Mouse (Mus musculus): Measurements from ENCODE around the gene Litaf. TPM values are rescaled to one million over a fixed set of nuclear protein-coding genes. Genes with fewer than 3 reads are reported as not detected.

Litaf gene
- polyA plus RNA-seq, 1 experiment: 17.7 TPM

- Histone ChIP-seq H3K27me3 (ENCODE audit: control insufficient read depth, insufficient read depth, low read length) (no peaks in the 10 kb centered on the region), H3K4me3 (ENCODE audit: control insufficient read depth, low read depth, low read length) (no peak overlapping the region), H3K27ac (ENCODE audit: control insufficient read depth, insufficient read depth, low read depth, low read length) (no peak overlapping the region), H3K36me3 (ENCODE audit: control insufficient read depth, insufficient read depth, low read length) (peaks cover 4% of the 10 kb centered on the region), H3K4me1 (ENCODE audit: control insufficient read depth, insufficient read depth, low read length) (no peaks in the 10 kb centered on the region)
- no peak for TF ChIP-seq POLR2A (IDR thresholded peaks at IDR 0.05; ENCODE audit: control insufficient read depth, low read depth, low read length)
- no peak for TF ChIP-seq CTCF (IDR thresholded peaks at IDR 0.05; ENCODE audit: control insufficient read depth, insufficient read depth, insufficient replicate concordance, low read depth, low read length)
These were observed 25.0 kb upstream of the Litaf start for GRCm38 (mm10) chr16:11090836-11091570.

GRCm38 (mm10) chr16:11086856-11087588 is 21.1 kb upstream of the Litaf start:
- TF ChIP-seq CTCF (IDR thresholded peaks at IDR 0.05; ENCODE audit: control insufficient read depth, insufficient read depth, insufficient replicate concordance, low read depth, low read length): no peak
- TF ChIP-seq POLR2A (IDR thresholded peaks at IDR 0.05; ENCODE audit: control insufficient read depth, low read depth, low read length): no peak
- Histone ChIP-seq H3K36me3 (ENCODE audit: control insufficient read depth, insufficient read depth, low read length) (peaks cover 4% of the 10 kb centered on the region), H3K27me3 (ENCODE audit: control insufficient read depth, insufficient read depth, low read length) (no peaks in the 10 kb centered on the region), H3K4me1 (ENCODE audit: control insufficient read depth, insufficient read depth, low read length) (no peaks in the 10 kb centered on the region), H3K27ac (ENCODE audit: control insufficient read depth, insufficient read depth, low read depth, low read length) (no peak overlapping the region), H3K4me3 (ENCODE audit: control insufficient read depth, low read depth, low read length) (no peak overlapping the region)

GRCm38 (mm10) chr16:11086299-11086698 is 20.3 kb upstream of the Litaf start:
- no peak for TF ChIP-seq CTCF (IDR thresholded peaks at IDR 0.05; ENCODE audit: control insufficient read depth, insufficient read depth, insufficient replicate concordance, low read depth, low read length)
- no peak for TF ChIP-seq POLR2A (IDR thresholded peaks at IDR 0.05; ENCODE audit: control insufficient read depth, low read depth, low read length)
- peaks cover 4% of the 10 kb centered on the region for H3K36me3 ChIP-seq (ENCODE audit: control insufficient read depth, insufficient read depth, low read length)

GRCm38 (mm10) chr16:11084181-11084580 is 18.2 kb upstream of the Litaf start:
- H3K4me1 ChIP-seq (ENCODE audit: control insufficient read depth, insufficient read depth, low read length): no peaks in the 10 kb centered on the region
- peaks cover 2% of the 10 kb centered on the region for H3K36me3 ChIP-seq (ENCODE audit: control insufficient read depth, insufficient read depth, low read length)
- H3K4me3 ChIP-seq (ENCODE audit: control insufficient read depth, low read depth, low read length): no peak overlapping the region
- TF ChIP-seq POLR2A (IDR thresholded peaks at IDR 0.05; ENCODE audit: control insufficient read depth, low read depth, low read length): no peak
- no peak for TF ChIP-seq CTCF (IDR thresholded peaks at IDR 0.05; ENCODE audit: control insufficient read depth, insufficient read depth, insufficient replicate concordance, low read depth, low read length)
- no peaks in the 10 kb centered on the region for H3K27me3 ChIP-seq (ENCODE audit: control insufficient read depth, insufficient read depth, low read length)
- no peak overlapping the region for H3K27ac ChIP-seq (ENCODE audit: control insufficient read depth, insufficient read depth, low read depth, low read length)

More at GRCm38 (mm10) chr16:11086299-11086698, 20.3 kb upstream of the Litaf start:
- Histone ChIP-seq H3K4me3 (ENCODE audit: control insufficient read depth, low read depth, low read length) (no peak overlapping the region), H3K27me3 (ENCODE audit: control insufficient read depth, insufficient read depth, low read length) (no peaks in the 10 kb centered on the region), H3K27ac (ENCODE audit: control insufficient read depth, insufficient read depth, low read depth, low read length) (no peak overlapping the region), H3K4me1 (ENCODE audit: control insufficient read depth, insufficient read depth, low read length) (no peaks in the 10 kb centered on the region)

- Histone ChIP-seq H3K4me3 (ENCODE audit: control insufficient read depth, low read depth, low read length) (no peak overlapping the region), H3K4me1 (ENCODE audit: control insufficient read depth, insufficient read depth, low read length) (no peaks in the 10 kb centered on the region), H3K27me3 (ENCODE audit: control insufficient read depth, insufficient read depth, low read length) (no peaks in the 10 kb centered on the region), H3K36me3 (ENCODE audit: control insufficient read depth, insufficient read depth, low read length) (peaks cover 2% of the 10 kb centered on the region), H3K27ac (ENCODE audit: control insufficient read depth, insufficient read depth, low read depth, low read length) (no peak overlapping the region)
- TF ChIP-seq CTCF (IDR thresholded peaks at IDR 0.05; ENCODE audit: control insufficient read depth, insufficient read depth, insufficient replicate concordance, low read depth, low read length) (no peak), POLR2A (IDR thresholded peaks at IDR 0.05; ENCODE audit: control insufficient read depth, low read depth, low read length) (no peak)
These were observed 12.4 kb upstream of the Litaf start for GRCm38 (mm10) chr16:11078216-11078869.

GRCm38 (mm10) chr16:11077601-11078201 is 11.7 kb upstream of the Litaf start:
- H3K27ac ChIP-seq (ENCODE audit: control insufficient read depth, insufficient read depth, low read depth, low read length): no peak overlapping the region
- no peak overlapping the region for H3K4me3 ChIP-seq (ENCODE audit: control insufficient read depth, low read depth, low read length)
- no peaks in the 10 kb centered on the region for H3K27me3 ChIP-seq (ENCODE audit: control insufficient read depth, insufficient read depth, low read length)
- TF ChIP-seq POLR2A (IDR thresholded peaks at IDR 0.05; ENCODE audit: control insufficient read depth, low read depth, low read length) (no peak), CTCF (IDR thresholded peaks at IDR 0.05; ENCODE audit: control insufficient read depth, insufficient read depth, insufficient replicate concordance, low read depth, low read length) (no peak)
- peaks cover 2% of the 10 kb centered on the region for H3K36me3 ChIP-seq (ENCODE audit: control insufficient read depth, insufficient read depth, low read length)
- peaks cover 3% of the 10 kb centered on the region; the same call in 1 of the 2 replicates for H3K4me1 ChIP-seq (ENCODE audit: control insufficient read depth, insufficient read depth, low read length)

Data from testis, adult 2 months (tissue).